Mouse (Mus musculus) bone marrow, adult 2 months (tissue): Measurements from ENCODE around the gene Slc38a4.

ENCODE experiments used
- CTCF ChIP-seq: fragments of 200-500 bp; IDR thresholded peaks from 2 replicates; pipeline ENCODE4 v1.5.1; 2011; ENCODE audit warnings: low read length, control low read depth; ENCODE audit not compliant: control insufficient read depth, insufficient read depth
- POLR2A ChIP-seq: fragments of 200-500 bp; IDR thresholded peaks from 2 replicates; pipeline ENCODE4 v1.6.1; 2011; ENCODE audit warnings: low read depth, mild to moderate bottlenecking, control low read depth, low read length, borderline replicate concordance; ENCODE audit not compliant: control insufficient read depth

DNA sequence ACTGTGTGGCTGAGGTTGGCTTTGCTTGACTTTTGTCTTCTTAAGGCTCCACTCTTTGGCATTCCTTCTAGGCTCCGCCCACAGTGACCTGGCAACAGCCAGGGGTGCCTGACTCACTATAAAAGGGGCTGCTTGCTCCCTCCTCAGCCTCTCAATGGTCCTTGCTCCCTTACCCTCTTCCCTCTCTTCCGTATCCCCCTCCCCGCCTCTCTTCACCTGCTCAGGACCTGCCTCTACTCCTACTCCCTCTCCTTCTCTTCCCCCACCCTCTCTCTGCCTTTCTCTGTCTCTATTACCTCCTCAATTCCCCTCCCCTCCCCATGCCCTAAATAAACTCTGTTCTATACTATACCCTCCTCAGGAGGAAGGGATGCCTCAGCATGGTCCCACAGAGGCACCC, 20.3 kb upstream of the Slc38a4 start:
- TF ChIP-seq CTCF (no peak), POLR2A (no peak)
